Mouse (Mus musculus) lung, adult 2 months (tissue): ENCODE data around the gene BC003965.
"Not testable (repeated sequence)": the region's sequence is repeated elsewhere in the genome, so short reads cannot be mapped to it uniquely, and the experiment has no call there.

ENCODE experiments used
- CTCF ChIP-seq: fragments of 200-500 bp; IDR thresholded peaks from 2 replicates; pipeline ENCODE4 v1.5.1; 2011; ENCODE audit warnings: mild to moderate bottlenecking, low read length, control low read depth; ENCODE audit not compliant: insufficient read depth
- POLR2A ChIP-seq: fragments of 200-500 bp; IDR thresholded peaks from 2 replicates; pipeline ENCODE4 v1.6.1; 2011; ENCODE audit warnings: low read depth, mild to moderate bottlenecking, control low read depth, low read length, borderline replicate concordance; ENCODE audit errors: extremely low read depth

GRCm38 (mm10) chr17:25222504-25222940 lies 38.2 kb downstream of the BC003965 start:
- TF ChIP-seq POLR2A, CTCF: not testable (repeated sequence)
